Mouse (Mus musculus) testis, adult 2 months (tissue): Measurements from ENCODE around the gene Timp3. TPM values are rescaled to one million over a fixed set of nuclear protein-coding genes. Genes with fewer than 3 reads are reported as not detected.

ENCODE experiments used
- H3K27ac ChIP-seq: fragments of 200-500 bp; 2 replicates; pipeline ENCODE4 v1.5.1; 2012; ENCODE audit warnings: low read depth, low read length; ENCODE audit not compliant: control insufficient read depth, insufficient read depth
- H3K27me3 ChIP-seq: fragments of 200-500 bp; 2 replicates; pipeline ENCODE4 v1.6.1; 2012; ENCODE audit warnings: mild to moderate bottlenecking, low read length, moderate library complexity; ENCODE audit not compliant: control insufficient read depth, insufficient read depth
- H3K36me3 ChIP-seq: fragments of 200-500 bp; 2 replicates; pipeline ENCODE4 v1.6.1; 2012; ENCODE audit warnings: mild to moderate bottlenecking, low read length; ENCODE audit not compliant: control insufficient read depth, insufficient read depth
- H3K4me1 ChIP-seq: fragments of 200-500 bp; 2 replicates; pipeline ENCODE4 v1.6.1; 2012; ENCODE audit warnings: low read length; ENCODE audit not compliant: control insufficient read depth, insufficient read depth
- H3K4me3 ChIP-seq: fragments of 200-500 bp; 2 replicates; pipeline ENCODE4 v1.5.1; 2012; ENCODE audit warnings: low read depth, mild to moderate bottlenecking, low read length, moderate library complexity, mixed read lengths; ENCODE audit not compliant: control insufficient read depth
- CTCF ChIP-seq: fragments of 200-500 bp; IDR thresholded peaks from 2 replicates; pipeline ENCODE4 v1.5.1; 2012; ENCODE audit warnings: low read depth, mild to moderate bottlenecking, inconsistent platforms, low read length, moderate library complexity; ENCODE audit not compliant: control insufficient read depth, insufficient read depth, insufficient replicate concordance
- POLR2A ChIP-seq: fragments of 200-500 bp; IDR thresholded peaks from 2 replicates; pipeline ENCODE4 v1.6.1; 2012; ENCODE audit warnings: low read depth, mild to moderate bottlenecking, inconsistent platforms, low read length, moderate library complexity; ENCODE audit not compliant: control insufficient read depth
- polyA plus RNA-seq: library from polyadenylated mRNA; depleted of rRNA; stranded (reverse); fragments of >200 nt; gene quantifications from 2 replicates; pipeline ENCODE4 v1.2.3, GENCODE M21; 2012; rRNA removed

Timp3 gene
- polyA plus RNA-seq, 1 experiment: 12.0 TPM

DNA sequence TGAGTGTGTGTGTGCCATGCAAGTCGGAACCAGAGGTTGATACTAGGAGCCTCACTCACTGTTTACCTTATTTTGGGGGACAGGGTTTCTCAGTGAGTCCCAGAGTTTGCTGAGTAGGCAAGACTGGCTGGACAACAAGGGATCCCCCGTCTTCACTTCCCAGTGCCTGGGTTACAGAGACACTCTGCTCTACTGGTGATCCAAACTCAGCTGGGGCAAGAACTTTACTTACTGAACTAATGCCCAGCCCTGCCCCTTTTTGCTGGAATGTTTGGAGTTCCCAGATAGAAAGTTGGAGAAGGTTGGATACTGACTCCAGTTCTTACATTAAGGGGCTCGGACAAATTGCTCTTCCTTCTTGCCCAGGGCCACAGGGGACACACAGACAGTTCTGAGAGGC, 89.2 kb downstream of the Timp3 start:
- no peak for TF ChIP-seq CTCF
- no peak for TF ChIP-seq POLR2A
- no peak overlapping the region for H3K27ac ChIP-seq
- H3K27me3 ChIP-seq: no peaks in the 10 kb centered on the region
- no peaks in the 10 kb centered on the region for H3K36me3 ChIP-seq
- peaks cover 8% of the 10 kb centered on the region; the same call in 1 of the 2 replicates for H3K4me1 ChIP-seq
- H3K4me3 ChIP-seq: no peak overlapping the region

DNA sequence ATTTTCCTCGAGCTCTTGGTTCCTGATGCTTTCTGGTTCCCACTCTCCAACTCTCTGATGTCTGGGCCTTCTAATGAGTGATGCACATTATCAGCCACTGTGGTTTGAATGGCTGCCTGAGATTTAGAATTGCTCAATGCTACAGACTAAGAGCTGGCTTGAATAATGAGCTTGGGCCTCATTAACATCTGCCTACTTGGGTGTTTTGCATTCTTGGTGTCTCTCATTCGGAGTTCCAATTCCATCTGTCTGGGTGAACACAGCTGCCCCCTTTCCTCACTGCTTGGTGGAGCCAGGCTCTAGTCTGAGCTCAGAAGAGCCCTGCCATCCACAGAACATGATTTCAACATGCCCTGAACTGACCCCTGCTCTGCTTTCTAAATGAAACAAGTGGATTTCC, 89.7 kb downstream of the Timp3 start:
- no peak for TF ChIP-seq CTCF
- TF ChIP-seq POLR2A: no peak
- Histone ChIP-seq H3K27me3 (no peaks in the 10 kb centered on the region), H3K4me3 (no peak overlapping the region), H3K27ac (no peak overlapping the region), H3K36me3 (no peaks in the 10 kb centered on the region), H3K4me1 (peaks cover 8% of the 10 kb centered on the region; the same call in 1 of the 2 replicates)

DNA sequence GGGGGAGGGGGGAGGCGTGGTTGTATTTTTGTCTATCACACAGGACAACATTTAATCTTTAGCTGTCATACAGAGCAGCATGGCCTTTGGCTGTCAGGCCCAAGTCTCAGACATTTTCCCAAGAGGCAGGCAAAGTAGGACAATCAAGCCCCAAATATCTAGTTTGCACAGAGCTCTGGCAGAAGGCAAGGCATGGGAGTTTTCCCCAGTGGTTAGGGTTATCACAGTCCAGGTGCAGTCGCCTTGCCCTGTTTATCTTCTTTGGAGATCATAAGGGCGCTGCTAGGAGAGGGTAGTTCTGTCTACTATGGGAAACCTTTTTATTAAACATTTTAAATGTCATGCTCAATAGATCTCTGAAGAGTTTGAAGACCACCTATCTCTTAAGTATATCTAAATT, 92.2 kb downstream of the Timp3 start:
- Histone ChIP-seq H3K4me1 (peaks cover 7% of the 10 kb centered on the region; the same call in 1 of the 2 replicates), H3K4me3 (no peak overlapping the region), H3K27me3 (no peaks in the 10 kb centered on the region), H3K27ac (no peak overlapping the region), H3K36me3 (no peaks in the 10 kb centered on the region)
- TF ChIP-seq CTCF: no peak
- TF ChIP-seq POLR2A: no peak

DNA sequence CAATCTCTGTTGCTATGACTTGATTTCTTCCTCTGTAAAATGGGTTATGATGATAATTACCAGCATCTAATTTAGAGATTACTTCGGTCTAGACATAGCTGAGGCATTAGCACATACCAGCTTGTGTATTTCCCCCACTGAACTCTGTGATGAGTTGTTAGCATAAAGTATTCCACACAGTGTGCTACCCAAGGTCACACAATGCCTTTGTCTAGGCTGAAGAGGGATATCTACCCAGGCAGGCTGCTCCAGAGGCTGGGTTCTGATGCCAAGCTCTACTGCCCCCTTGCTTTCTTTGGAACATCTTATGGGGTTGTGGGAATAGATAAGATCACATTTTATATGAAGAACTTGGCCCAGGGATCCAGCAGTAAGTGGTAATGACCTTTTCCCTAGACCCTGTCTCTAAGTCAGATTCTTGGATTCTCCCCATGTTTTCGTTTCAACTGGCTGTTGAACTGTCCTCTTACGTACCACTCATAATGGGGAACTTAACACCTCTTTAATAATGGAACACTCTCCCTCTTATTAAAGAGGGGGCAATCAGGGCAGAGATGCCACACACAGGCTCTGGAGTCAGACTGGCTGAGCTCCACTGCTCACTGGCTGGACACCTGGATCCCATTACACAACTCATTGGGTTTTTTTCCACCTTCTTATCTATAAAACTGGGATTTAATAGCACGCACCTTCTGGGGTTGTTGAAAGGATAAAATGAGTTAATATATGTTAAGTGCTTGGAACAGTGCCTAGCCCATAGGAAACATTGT, 97.6 kb downstream of the Timp3 start:
- Histone ChIP-seq H3K4me1 (no peaks in the 10 kb centered on the region), H3K4me3 (no peak overlapping the region), H3K27ac (no peak overlapping the region), H3K36me3 (no peaks in the 10 kb centered on the region), H3K27me3 (no peaks in the 10 kb centered on the region)
- TF ChIP-seq POLR2A (no peak), CTCF (no peak)

DNA sequence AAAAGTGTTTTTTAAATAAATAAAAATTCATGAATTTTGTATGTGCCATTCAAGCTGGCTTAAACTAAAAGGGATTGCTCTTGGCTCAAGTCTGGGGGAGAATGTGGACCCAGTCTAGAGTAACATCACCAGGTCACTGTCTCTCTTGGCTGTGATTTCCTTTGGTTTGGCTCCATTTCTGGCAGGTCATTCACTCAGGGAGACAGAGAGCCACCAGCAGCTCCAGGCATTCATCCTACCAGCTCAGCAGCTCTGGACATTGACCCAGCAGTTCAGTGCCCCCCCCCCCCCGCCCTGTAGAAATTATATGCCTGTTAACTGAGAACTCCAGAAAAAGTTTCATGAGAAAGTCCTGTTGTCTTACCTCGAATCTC, 98.2 kb downstream of the Timp3 start:
- no peaks in the 10 kb centered on the region for H3K36me3 ChIP-seq

More for the DNA sequence above, 98.2 kb downstream of the Timp3 start:
- no peak for TF ChIP-seq POLR2A
- no peak for TF ChIP-seq CTCF
- Histone ChIP-seq H3K4me1 (no peaks in the 10 kb centered on the region), H3K4me3 (no peak overlapping the region), H3K27ac (no peak overlapping the region), H3K27me3 (no peaks in the 10 kb centered on the region)

Other genes with a start within 250 kb of the Timp3 start
- 0.47 and 0.84 TPM in 2 replicates for gene Syn3, start 198.5 kb downstream of the Timp3 start, polyA plus RNA-seq